Mouse (Mus musculus): Measurements from ENCODE around the gene Vmn1r151. TPM values are rescaled to one million over a fixed set of nuclear protein-coding genes. Genes with fewer than 3 reads are reported as not detected.

Gene Vmn1r151
- polyA plus RNA-seq (2017; shearing (Covaris generic)): not detected

DNA sequence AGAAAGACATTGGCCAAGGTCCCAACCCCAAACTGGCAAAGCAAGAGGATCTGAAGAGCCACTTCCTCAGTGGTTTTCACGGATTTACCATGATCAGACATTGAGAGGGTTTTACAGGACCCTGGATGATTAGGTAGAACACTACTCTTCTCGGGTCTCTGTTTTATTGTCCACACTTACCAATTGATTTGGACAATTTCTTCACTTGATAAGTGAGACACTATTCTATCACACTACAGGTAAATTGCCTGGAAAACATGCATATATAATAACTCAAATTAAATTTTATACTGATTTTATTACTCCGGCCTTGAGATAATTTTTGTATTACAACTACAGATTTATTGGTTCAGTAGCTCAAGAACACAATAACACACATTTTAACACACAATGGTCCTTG, at the start of gene Vmn1r151:
TSS of gene Vmn1r151 (minus strand) at position 101 of the 400 bp plus-strand sequence.

DNA sequence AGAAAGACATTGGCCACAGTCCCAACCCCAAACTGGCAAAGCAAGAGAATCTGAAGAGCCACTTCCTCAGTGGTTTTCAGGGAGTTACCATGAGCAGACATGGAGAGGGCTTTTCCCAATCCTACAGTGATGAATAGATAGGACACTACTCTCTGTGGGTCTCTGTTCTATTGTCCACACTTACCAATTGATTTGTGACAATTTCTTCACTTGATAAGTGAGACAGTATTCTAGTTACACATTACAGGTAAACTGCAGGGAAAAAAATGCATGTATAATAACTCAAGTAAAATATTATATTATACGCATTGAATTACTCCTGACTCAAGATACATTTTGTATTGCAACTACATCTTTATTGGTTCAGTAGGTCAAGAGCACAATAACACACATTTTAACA, 35.3 kb upstream of the Vmn1r151 start, which contains the start of gene Gm8677:
TSS of gene Gm8677 (minus strand) at position 101 of the 400 bp plus-strand sequence.

DNA sequence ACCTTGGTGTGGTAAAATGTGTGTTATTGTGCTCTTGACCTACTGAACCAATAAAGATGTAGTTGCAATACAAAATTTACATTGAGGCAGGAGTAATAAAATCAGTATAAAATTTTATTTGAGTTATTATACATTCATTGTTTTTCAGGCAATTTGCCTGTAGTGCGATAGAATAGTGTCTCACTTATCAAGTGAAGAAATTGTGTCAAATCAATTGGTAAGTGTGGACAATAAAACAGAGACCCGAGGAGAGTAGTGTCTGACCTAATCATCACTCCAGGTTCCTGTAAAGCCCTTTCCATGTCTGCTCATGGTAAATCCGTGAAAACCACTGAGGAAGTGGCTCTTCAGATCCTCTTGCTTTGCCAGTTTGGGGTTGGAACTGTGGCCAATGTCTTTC, 23.2 kb upstream of the Vmn1r151 start, which contains the start of gene Vmn1r152:
TSS of gene Vmn1r152 (plus strand) at position 301 of the 400 bp plus-strand sequence.

DNA sequence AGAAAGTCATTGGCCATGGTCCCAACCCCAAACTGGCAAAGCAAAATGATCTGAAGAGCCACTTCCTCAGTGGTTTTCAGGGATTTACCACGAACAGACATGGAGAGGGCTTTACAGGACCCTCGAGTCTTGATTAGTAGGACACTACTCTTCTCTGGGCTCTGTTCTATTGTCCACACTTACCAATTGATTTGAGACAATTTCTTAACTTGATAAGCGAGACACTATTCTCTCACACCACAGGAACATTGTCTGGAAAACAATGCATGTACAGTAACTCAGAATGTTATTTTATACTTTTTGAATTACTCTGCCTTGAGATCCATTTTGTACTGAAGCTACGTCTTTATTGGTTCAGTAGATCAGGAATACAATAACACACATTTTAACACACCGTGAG, 35.5 kb downstream of the Vmn1r151 start, which contains the start of gene Gm10665:
TSS of gene Gm10665 (minus strand) at position 101 of the 400 bp plus-strand sequence.

Other genes with a start within 250 kb of the Vmn1r151 start
- not detected for gene Gm4187, start 170.0 kb downstream of the Vmn1r151 start, polyA plus RNA-seq (2017; shearing (Covaris generic))
- not detected for gene Gm8660, start 128.6 kb downstream of the Vmn1r151 start, polyA plus RNA-seq (2017; shearing (Covaris generic))
- gene Vmn1r148, start 86.1 kb downstream of the Vmn1r151 start, polyA plus RNA-seq (2017; shearing (Covaris generic)): not detected
- gene Vmn1r149, start 61.4 kb downstream of the Vmn1r151 start, polyA plus RNA-seq (2017; shearing (Covaris generic)): not detected
- 0.65 TPM for gene Gm10665, start 35.6 kb downstream of the Vmn1r151 start, polyA plus RNA-seq (2017; shearing (Covaris generic))
- 1.1 TPM for gene Vmn1r152, start 23.3 kb upstream of the Vmn1r151 start, polyA plus RNA-seq (2017; shearing (Covaris generic))
- gene Gm8677, start 35.2 kb upstream of the Vmn1r151 start, polyA plus RNA-seq (2017; shearing (Covaris generic)): not detected
- not detected for gene Gm4201, start 65.7 kb upstream of the Vmn1r151 start, polyA plus RNA-seq (2017; shearing (Covaris generic))
- not detected for gene Gm4565, start 88.4 kb upstream of the Vmn1r151 start, polyA plus RNA-seq (2017; shearing (Covaris generic))
- gene Vmn1r155, start 158.3 kb upstream of the Vmn1r151 start, polyA plus RNA-seq (2017; shearing (Covaris generic)): 0.67 TPM
- gene Gm8693, start 192.6 kb upstream of the Vmn1r151 start, polyA plus RNA-seq (2017; shearing (Covaris generic)): not detected
- gene Gm4567, start 220.0 kb upstream of the Vmn1r151 start, polyA plus RNA-seq (2017; shearing (Covaris generic)): not detected